Mouse (Mus musculus) heart, embryonic 12.5 days (tissue): ENCODE data around the gene Fam172a. TPM values are rescaled to one million over a fixed set of nuclear protein-coding genes. Genes with fewer than 3 reads are reported as not detected.

Source experiments
- ATAC-seq: fragments of 200-750 bp; cut with Nextera tagmentation; 2 replicates; pipeline ENCODE4 v1.8.0; 2017; ENCODE audit warnings: moderate TSS enrichment, moderate library complexity; ENCODE audit not compliant: insufficient number of reproducible peaks, low FRiP score
- H3K27ac ChIP-seq: fragments of 300-500 bp; sonication (generic); 2 replicates; pipeline ENCODE4 v1.5.1; 2016; ENCODE audit warnings: mild to moderate bottlenecking, moderate library complexity; ENCODE audit not compliant: poor library complexity, severe bottlenecking
- H3K27me3 ChIP-seq: fragments of 300-500 bp; sonication (generic); replicated peaks from 2 replicates; pipeline ENCODE4 v1.6.1; 2016; ENCODE audit warnings: mild to moderate bottlenecking, moderate library complexity
- H3K36me3 ChIP-seq: fragments of 300-500 bp; sonication (generic); 2 replicates; pipeline ENCODE4 v1.6.1; 2016; ENCODE audit warnings: mild to moderate bottlenecking, moderate library complexity
- H3K4me1 ChIP-seq: fragments of 300-500 bp; sonication (generic); replicated peaks from 2 replicates; pipeline ENCODE4 v1.6.1; 2016; ENCODE audit warnings: mild to moderate bottlenecking
- H3K4me2 ChIP-seq: fragments of 300-500 bp; sonication (generic); 2 replicates; pipeline ENCODE4 v1.6.1; 2016; ENCODE audit warnings: mild to moderate bottlenecking, moderate library complexity
- H3K4me3 ChIP-seq: fragments of 300-500 bp; sonication (generic); 2 replicates; pipeline ENCODE4 v1.5.1; 2016; ENCODE audit warnings: mild to moderate bottlenecking
- H3K9ac ChIP-seq: fragments of 300-500 bp; sonication (generic); 2 replicates; pipeline ENCODE4 v1.6.1; 2016; ENCODE audit warnings: mild to moderate bottlenecking, moderate library complexity
- H3K9me3 ChIP-seq: fragments of 300-500 bp; sonication (generic); replicated peaks from 2 replicates; pipeline ENCODE4 v1.6.1; 2016; ENCODE audit warnings: mild to moderate bottlenecking, moderate library complexity
- WGBS: fragments of 180-500 bp; shearing (Covaris S2); methylation state at CpG from one replicate; pipeline ENCODE4 v1.1.7; 2016; 5-methylcytosine and 5-hydroxymethylcytosine counted together
- polyA plus RNA-seq: library from polyadenylated mRNA; unstranded; fragments of >200 nt; fragmentation: Nextera tagmentation; extraction: Ambion mirVana; gene quantifications from 2 replicates; pipeline ENCODE4 v1.2.1, GENCODE M21; 2016

Fam172a gene
- polyA plus RNA-seq, 1 experiment from 2014 or later, result 22.5 TPM

DNA sequence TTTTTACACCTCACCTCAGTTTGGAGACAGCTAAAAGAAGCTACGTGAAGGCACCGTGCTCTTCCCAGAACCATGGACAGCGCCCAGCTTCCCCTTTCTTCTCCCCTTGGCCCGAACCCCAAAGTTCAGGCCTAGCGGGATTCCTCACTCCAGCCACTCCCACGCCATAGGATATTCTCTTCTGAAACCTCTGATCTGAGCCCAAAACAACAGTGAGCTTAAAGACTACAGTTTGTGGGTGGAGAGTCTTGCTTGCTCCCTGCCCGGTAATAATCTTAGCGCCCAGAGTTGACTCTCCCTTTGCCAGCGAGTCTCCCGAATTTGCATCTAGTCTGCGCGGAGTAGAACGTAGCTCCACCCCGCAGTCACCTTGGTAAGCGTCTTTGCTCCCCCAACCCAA is 469.5 kb downstream of the Fam172a start:
- Histone ChIP-seq H3K4me3 (no peak overlapping the region), H3K4me1 (no peaks in the 10 kb centered on the region), H3K27me3 (peaks cover 57% of the 10 kb centered on the region), H3K27ac (no peak overlapping the region), H3K36me3 (no peaks in the 10 kb centered on the region), H3K9me3 (no peaks in the 10 kb centered on the region), H3K9ac (no peak overlapping the region), H3K4me2 (peak overlapping the region; percentile 14; the same call in 1 of the 2 replicates)
- 1% methylated on average over 15 of the region's 15 CpGs for WGBS
- ATAC-seq, result no peak

GRCm38 (mm10) chr13:78171984-78172636 is 470.3 kb downstream of the Fam172a start:
- Histone ChIP-seq H3K4me1 (no peaks in the 10 kb centered on the region), H3K9ac (no peak overlapping the region), H3K27me3 (peaks cover 63% of the 10 kb centered on the region), H3K36me3 (no peaks in the 10 kb centered on the region), H3K4me2 (no peak overlapping the region), H3K27ac (no peak overlapping the region), H3K4me3 (no peak overlapping the region), H3K9me3 (no peaks in the 10 kb centered on the region)
- WGBS, result 3% methylated on average over 17 of the region's 17 CpGs
- no peak for ATAC-seq

GRCm38 (mm10) chr13:78172861-78173260 is 471.0 kb downstream of the Fam172a start:
- Histone ChIP-seq H3K36me3 (no peaks in the 10 kb centered on the region), H3K4me2 (no peak overlapping the region), H3K27me3 (peaks cover 65% of the 10 kb centered on the region), H3K9ac (no peak overlapping the region), H3K9me3 (no peaks in the 10 kb centered on the region), H3K27ac (no peak overlapping the region), H3K4me3 (no peak overlapping the region), H3K4me1 (no peaks in the 10 kb centered on the region)
- ATAC-seq, result no peak
- 7% methylated on average over 3 of the region's 3 CpGs for WGBS

GRCm38 (mm10) chr13:78174191-78174590 is 472.4 kb downstream of the Fam172a start:
- H3K4me3 ChIP-seq, result no peak overlapping the region
- H3K27ac ChIP-seq, result no peak overlapping the region
- H3K27me3 ChIP-seq, result peaks cover 72% of the 10 kb centered on the region
- H3K9me3 ChIP-seq, result no peaks in the 10 kb centered on the region
- ATAC-seq, result no peak
- no peaks in the 10 kb centered on the region for H3K36me3 ChIP-seq
- H3K9ac ChIP-seq, result no peak overlapping the region
- H3K4me2 ChIP-seq, result no peak overlapping the region
- 7% methylated on average over 3 of the region's 3 CpGs for WGBS
- H3K4me1 ChIP-seq, result peaks cover 1% of the 10 kb centered on the region

DNA sequence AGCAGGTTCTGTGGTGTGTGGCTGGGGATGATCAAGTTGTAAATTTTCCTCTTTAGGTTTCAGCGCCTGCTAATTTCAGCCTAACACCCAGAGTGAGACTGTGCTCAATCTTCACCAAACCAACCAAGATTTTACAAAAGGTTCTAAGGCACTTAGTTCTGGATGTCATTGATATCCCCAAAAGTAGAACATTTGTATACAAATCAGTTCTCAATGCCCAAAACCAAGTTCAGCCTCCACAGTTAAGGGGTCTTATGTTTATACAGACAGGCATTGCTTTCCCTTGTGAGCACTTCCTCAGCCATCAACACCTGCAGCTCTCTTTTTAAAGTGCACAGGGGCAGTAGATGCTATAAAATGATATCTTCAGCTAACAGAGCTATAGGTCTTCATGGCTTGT is 473.1 kb downstream of the Fam172a start:
- WGBS, result 8% methylated on average over 1 of the region's 1 CpGs
- no peaks in the 10 kb centered on the region for H3K36me3 ChIP-seq
- no peak overlapping the region for H3K4me2 ChIP-seq
- no peak for ATAC-seq
- H3K4me1 ChIP-seq, result peaks cover 7% of the 10 kb centered on the region
- no peak overlapping the region for H3K27ac ChIP-seq
- H3K9ac ChIP-seq, result no peak overlapping the region
- no peaks in the 10 kb centered on the region for H3K9me3 ChIP-seq
- H3K27me3 ChIP-seq, result peaks cover 73% of the 10 kb centered on the region
- H3K4me3 ChIP-seq, result no peak overlapping the region

DNA sequence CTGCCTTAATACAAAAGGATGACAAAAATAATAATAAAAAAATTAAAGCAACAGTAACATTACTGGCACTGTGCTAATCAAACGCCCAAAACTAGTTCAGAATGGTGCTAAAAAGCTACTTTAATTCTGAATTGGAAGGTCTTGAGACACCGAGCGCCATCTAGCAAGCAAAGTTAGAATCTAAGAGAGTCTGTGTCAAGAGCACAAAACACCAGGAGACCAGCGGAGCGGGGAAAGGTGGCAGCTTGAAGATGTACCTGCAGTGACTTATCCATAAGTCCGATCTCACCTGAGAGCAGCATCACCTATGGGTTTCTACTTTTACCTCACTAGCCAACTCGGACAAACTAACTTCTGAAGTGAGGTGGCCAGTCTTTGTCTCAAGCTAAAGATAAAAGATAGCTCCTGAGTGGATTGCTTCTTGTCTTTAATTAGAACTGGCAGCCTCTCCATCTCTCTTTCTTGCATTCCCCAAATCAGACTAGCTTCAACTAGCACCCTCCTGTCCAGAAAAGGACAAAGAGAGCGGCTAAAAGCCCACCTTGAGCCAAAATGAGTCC is 474.1 kb downstream of the Fam172a start:
- H3K4me1 ChIP-seq, result peaks cover 8% of the 10 kb centered on the region
- no peaks in the 10 kb centered on the region for H3K36me3 ChIP-seq
- under 1% methylated on average over 8 of the region's 8 CpGs for WGBS
- no peak overlapping the region for H3K9ac ChIP-seq
- peaks cover 72% of the 10 kb centered on the region for H3K27me3 ChIP-seq
- H3K4me2 ChIP-seq, result no peak overlapping the region
- no peak for ATAC-seq
- H3K27ac ChIP-seq, result no peak overlapping the region
- no peaks in the 10 kb centered on the region for H3K9me3 ChIP-seq
- no peak overlapping the region for H3K4me3 ChIP-seq

DNA sequence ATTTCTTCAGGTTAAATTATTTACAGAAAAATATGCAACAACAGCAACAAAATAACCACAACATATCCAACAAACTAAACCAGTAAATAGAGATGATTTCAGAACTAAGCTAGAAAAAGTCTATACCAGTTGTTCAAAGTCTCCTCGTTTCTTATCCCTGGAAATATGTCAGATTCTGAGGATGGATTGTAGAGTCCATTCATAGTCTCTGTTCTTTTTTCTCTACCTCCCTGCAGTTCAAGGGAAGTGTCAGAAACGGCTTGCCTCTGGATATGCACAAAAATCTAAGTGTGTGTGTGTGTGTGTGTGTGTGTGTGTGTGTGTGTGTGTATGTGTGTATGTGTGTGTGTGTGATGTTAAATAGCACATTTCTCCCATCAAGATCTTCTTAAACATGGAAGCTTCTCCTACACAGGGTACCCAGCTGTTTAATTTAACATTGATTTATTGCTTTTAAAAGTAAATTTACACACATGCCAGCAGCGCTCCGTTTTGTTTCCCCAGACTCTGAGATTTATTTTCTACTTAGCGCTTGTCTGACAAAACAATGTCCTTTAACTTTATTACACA is 475.6 kb downstream of the Fam172a start:
- Histone ChIP-seq H3K4me3 (no peak overlapping the region), H3K36me3 (no peaks in the 10 kb centered on the region), H3K27ac (no peak overlapping the region), H3K9me3 (no peaks in the 10 kb centered on the region), H3K4me1 (peaks cover 12% of the 10 kb centered on the region), H3K9ac (no peak overlapping the region), H3K27me3 (peaks cover 70% of the 10 kb centered on the region), H3K4me2 (no peak overlapping the region)
- no peak for ATAC-seq
- 14% methylated on average over 5 of the region's 5 CpGs for WGBS

DNA sequence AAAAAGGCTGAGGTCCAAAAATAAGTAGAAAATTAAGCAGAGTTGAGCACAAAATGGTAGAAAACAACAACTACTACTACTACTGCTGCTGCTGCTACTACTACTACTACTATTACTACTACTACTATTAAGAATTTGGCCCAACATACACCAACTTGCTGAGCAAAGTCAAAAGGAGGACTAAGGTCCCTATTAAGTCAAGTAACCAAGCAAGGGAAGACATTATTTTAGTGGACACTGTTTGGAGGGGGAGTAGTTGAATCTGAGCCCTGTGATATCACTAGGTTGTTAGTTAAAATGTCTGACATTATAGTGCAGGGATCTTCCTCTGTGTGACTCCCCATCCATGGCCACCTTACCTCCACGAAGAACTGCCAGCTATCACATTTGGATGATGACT is 476.2 kb downstream of the Fam172a start:
- Histone ChIP-seq H3K4me1 (peaks cover 12% of the 10 kb centered on the region), H3K27me3 (peaks cover 70% of the 10 kb centered on the region), H3K9me3 (no peaks in the 10 kb centered on the region), H3K4me2 (no peak overlapping the region), H3K4me3 (no peak overlapping the region), H3K9ac (no peak overlapping the region), H3K27ac (no peak overlapping the region), H3K36me3 (no peaks in the 10 kb centered on the region)
- WGBS, result 0% methylated on average over 1 of the region's 1 CpGs
- no peak for ATAC-seq

DNA sequence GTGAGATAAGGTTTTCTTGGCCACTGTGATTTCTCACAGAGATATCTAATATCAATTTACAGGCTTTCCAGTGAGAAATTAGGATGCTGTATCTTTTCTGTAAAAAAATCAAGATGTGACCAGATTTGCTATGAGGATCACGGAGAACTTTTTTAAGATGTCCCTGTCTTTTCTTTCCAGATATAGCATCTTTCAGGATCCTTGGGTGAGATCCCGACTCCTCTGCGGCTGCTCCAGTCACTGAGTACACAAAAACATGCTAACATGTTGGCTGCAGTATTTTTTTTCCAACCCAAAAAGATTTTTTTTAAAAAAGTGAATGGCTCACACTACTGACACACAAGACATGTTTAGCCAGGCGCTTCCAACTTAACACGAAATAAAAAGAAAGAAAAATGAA is 476.9 kb downstream of the Fam172a start:
- Histone ChIP-seq H3K4me2 (no peak overlapping the region), H3K36me3 (no peaks in the 10 kb centered on the region), H3K9ac (no peak overlapping the region), H3K4me1 (peaks cover 12% of the 10 kb centered on the region), H3K4me3 (no peak overlapping the region), H3K9me3 (no peaks in the 10 kb centered on the region), H3K27ac (no peak overlapping the region), H3K27me3 (peaks cover 74% of the 10 kb centered on the region)
- 4% methylated on average over 5 of the region's 5 CpGs for WGBS
- no peak for ATAC-seq

- Histone ChIP-seq H3K27ac (no peak overlapping the region), H3K36me3 (no peaks in the 10 kb centered on the region), H3K9ac (no peak overlapping the region), H3K27me3 (peaks cover 77% of the 10 kb centered on the region), H3K4me1 (peaks cover 12% of the 10 kb centered on the region), H3K4me2 (peak overlapping the region; percentile 62), H3K4me3 (peak overlapping the region; percentile 42), H3K9me3 (no peaks in the 10 kb centered on the region)
- WGBS, result under 1% methylated on average over 38 of the region's 38 CpGs
- ATAC-seq, result 0 out of 2 replicates have a peak, but pooled peaks have one; percentile 51
These were observed 477.7 kb downstream of the Fam172a start for GRCm38 (mm10) chr13:78179312-78180097.

DNA sequence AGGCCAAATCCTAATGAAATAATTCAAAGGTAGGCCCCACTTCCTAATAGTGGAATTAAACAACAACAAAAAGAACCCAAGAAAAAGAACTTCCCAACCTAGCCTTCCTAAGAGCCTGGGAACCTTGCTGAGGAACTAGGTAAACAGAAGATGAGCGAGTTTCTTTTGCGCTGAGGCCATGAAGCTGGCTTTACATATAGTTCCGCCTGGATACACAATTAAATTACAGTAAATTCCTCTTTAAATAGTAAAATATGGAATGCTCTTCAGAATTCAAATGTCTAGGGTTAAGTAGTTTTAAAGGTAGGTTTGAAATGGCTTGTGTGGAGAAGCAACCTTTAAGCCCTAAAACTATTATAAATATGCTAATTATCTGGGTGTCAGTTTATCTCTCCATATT is 478.4 kb downstream of the Fam172a start:
- ATAC-seq, result no peak
- 29% methylated on average over 3 of the region's 3 CpGs for WGBS

More for the DNA sequence above, 478.4 kb downstream of the Fam172a start:
- no peak overlapping the region for H3K9ac ChIP-seq
- no peak overlapping the region for H3K4me3 ChIP-seq
- no peak overlapping the region for H3K27ac ChIP-seq
- H3K27me3 ChIP-seq, result peaks cover 80% of the 10 kb centered on the region
- H3K4me2 ChIP-seq, result no peak overlapping the region
- H3K9me3 ChIP-seq, result no peaks in the 10 kb centered on the region
- H3K36me3 ChIP-seq, result no peaks in the 10 kb centered on the region
- peaks cover 12% of the 10 kb centered on the region for H3K4me1 ChIP-seq
